Mouse (Mus musculus) ES-Bruce4 (cell line): ENCODE measurements around the gene Mrpl27.

Source experiments
- CTCF ChIP-seq: IDR thresholded peaks from one replicate; pipeline ENCODE4 v1.8.1; 2011; ENCODE audit warnings: low read depth, low read length
- POLR2A ChIP-seq: IDR thresholded peaks from one replicate; pipeline ENCODE4 v1.8.1; 2011; ENCODE audit warnings: low read length; ENCODE audit not compliant: insufficient read depth

DNA sequence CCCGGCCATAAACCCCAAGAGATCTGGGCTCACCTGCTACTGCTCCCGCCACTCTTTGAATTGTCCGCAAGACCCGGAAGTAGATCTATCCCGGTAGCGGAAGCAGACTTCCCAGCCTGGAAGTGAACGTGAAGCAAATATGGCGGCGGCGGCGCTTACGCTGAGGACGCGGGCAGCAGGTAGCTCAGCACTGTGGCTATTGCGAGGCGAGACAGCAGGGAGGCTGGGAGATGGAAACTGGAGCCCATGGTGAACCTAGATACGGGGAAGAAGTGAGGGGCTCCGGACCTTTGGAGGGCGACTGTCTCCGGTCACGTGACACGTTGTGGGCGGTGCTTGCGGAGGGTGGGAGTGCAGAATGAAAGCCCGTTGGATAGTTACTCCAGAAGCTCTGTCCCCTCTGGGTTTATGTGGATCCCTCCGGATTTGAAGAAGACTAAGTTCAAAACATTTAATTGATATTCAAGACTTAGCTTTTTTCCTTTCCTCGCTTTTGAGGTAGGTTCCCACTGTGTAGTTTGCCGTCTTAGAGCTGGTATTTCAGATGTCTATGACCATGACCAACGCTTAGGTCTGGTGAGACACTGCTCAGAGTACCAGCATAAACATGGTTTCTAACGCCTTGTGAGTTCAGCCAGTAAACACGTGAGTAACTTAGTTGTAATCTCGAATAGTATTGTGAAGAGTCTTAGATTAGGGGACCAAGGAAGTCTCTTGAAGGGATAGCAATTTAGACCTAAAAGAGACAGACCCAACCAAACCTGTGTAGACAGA is at the start of gene Mrpl27, which contains the start of gene Eme1:
- no peak for TF ChIP-seq CTCF
- peak; percentile 36 for TF ChIP-seq POLR2A
